Mouse (Mus musculus) Patski (cell line): Measurements from ENCODE around the gene Il6ra. TPM values are rescaled to one million over a fixed set of nuclear protein-coding genes. Genes with fewer than 3 reads are reported as not detected.
"Not testable (repeated sequence)": the region's sequence is repeated elsewhere in the genome, so short reads cannot be mapped to it uniquely, and the experiment has no call there.

ENCODE experiments used
- ATAC-seq: fragments of 100-300 bp; one replicate; pipeline ENCODE4 v1.8.0; 2021
- CTCF ChIA-PET: fragments of 350-600 bp; sonication (Branson Sonifier 250); formaldehyde crosslinking; loops from one replicate; lab custom pipeline; 2022; ENCODE audit warnings: inconsistent platforms; lab: Charles Lee
- POLR2A ChIA-PET: fragments of 350-600 bp; sonication (Branson Sonifier 250); formaldehyde crosslinking; loops from one replicate; lab custom pipeline; 2022; ENCODE audit warnings: antibody characterized with exemption, inconsistent platforms; lab: Charles Lee
- DNase-seq: peaks from one replicate; pipeline ENCODE4 v3.0.0-alpha.2; 2011; ENCODE audit warnings: low read depth, low spot score
- H3K27me3 ChIP-seq: fragments of 371-371 bp; one replicate; pipeline ENCODE4 v1.5.1; 2021
- CTCF ChIP-seq: fragments of 100-300 bp; IDR thresholded peaks from one replicate; pipeline ENCODE4 v1.5.1; 2021
- in situ Hi-C: fragments of 300-500 bp; cut with MboI; formaldehyde crosslinking; loops from 3 replicates; pipeline ENCODE4 v1.11.1; 2018; ENCODE audit warnings: low pct_unique_long_range_greater_than_20kb, mixed read lengths
- polyA plus RNA-seq: library from polyadenylated mRNA; unstranded; gene quantifications from one replicate; pipeline ENCODE4 v1.2.3, GENCODE M21; 2021

The Il6ra gene
- polyA plus RNA-seq, 1 experiment from 2014 or later = 2.6 TPM

GRCm38 (mm10) chr3:89869556-89869955 is 43.4 kb downstream of the Il6ra start:
- no peak for ATAC-seq
- CTCF ChIA-PET = interaction anchor here (0.7 to 2.1 kb wide), 2 partner anchors 10 to 84 kb away, joined by 4 to 8 read pairs; no protein-coding TSS in a partner anchor
- DNase-seq = no peak
- in situ Hi-C loops = no loop called here
- POLR2A ChIA-PET = interaction anchor here (1.2 kb wide), 1 partner anchor 93 kb away, joined by 3 read pairs; no protein-coding TSS in a partner anchor
- no peaks in the 10 kb centered on the region for H3K27me3 ChIP-seq
- no peak for TF ChIP-seq CTCF

- no peak for DNase-seq
- POLR2A ChIA-PET = interaction anchor here (0.7 to 1.2 kb wide), 2 partner anchors 93 to 299 kb away, joined by 3 to 5 read pairs; no protein-coding TSS in a partner anchor
- ATAC-seq = no peak
- no peaks in the 10 kb centered on the region for H3K27me3 ChIP-seq
- no peak for TF ChIP-seq CTCF
- CTCF ChIA-PET = interaction anchor here (0.7 to 2.1 kb wide), 6 partner anchors 10 to 92 kb away, joined by 3 to 8 read pairs (median 4); no protein-coding TSS in a partner anchor
- in situ Hi-C loops = no loop called here
These were observed 44.0 kb downstream of the Il6ra start for GRCm38 (mm10) chr3:89868956-89869355.

GRCm38 (mm10) chr3:89868357-89868756 is 44.6 kb downstream of the Il6ra start:
- in situ Hi-C loops = no loop called here
- H3K27me3 ChIP-seq = no peaks in the 10 kb centered on the region
- POLR2A ChIA-PET = interaction anchor here (0.7 to 1.2 kb wide), 2 partner anchors 92 to 300 kb away, joined by 3 to 5 read pairs; no protein-coding TSS in a partner anchor
- ATAC-seq (peak; percentile 34), DNase-seq (no peak)
- CTCF ChIA-PET = interaction anchor here (0.7 to 2.1 kb wide), 5 partner anchors 10 to 91 kb away, joined by 3 to 8 read pairs (median 4); no protein-coding TSS in a partner anchor
- TF ChIP-seq CTCF = no peak

GRCm38 (mm10) chr3:89867651-89868050 is 45.3 kb downstream of the Il6ra start:
- TF ChIP-seq CTCF = no peak
- ChIA-PET CTCF (interaction anchor here (1.1 to 2.1 kb wide), 3 partner anchors 15 to 90 kb away, joined by 4 to 8 read pairs (median 6); no protein-coding TSS in a partner anchor), POLR2A (no interaction called here)
- in situ Hi-C loops = no loop called here
- DNase-seq (no peak), ATAC-seq (no peak)
- no peaks in the 10 kb centered on the region for H3K27me3 ChIP-seq

- DNase-seq (no peak), ATAC-seq (no peak)
- TF ChIP-seq CTCF = no peak
- ChIA-PET CTCF (interaction anchor here (0.9 to 1.9 kb wide), 8 partner anchors 10 to 200 kb away, joined by 3 to 6 read pairs (median 4); partner anchors contain the start of gene Atp8b2), POLR2A (no interaction called here)
- in situ Hi-C loops = no loop called here
- no peaks in the 10 kb centered on the region for H3K27me3 ChIP-seq
These were observed 47.2 kb downstream of the Il6ra start for GRCm38 (mm10) chr3:89865764-89866163.

GRCm38 (mm10) chr3:89865020-89865419 is 48.0 kb downstream of the Il6ra start:
- in situ Hi-C loops = no loop called here
- DNase-seq (no peak), ATAC-seq (no peak)
- ChIA-PET CTCF (interaction anchor here (1.3 to 1.9 kb wide), 5 partner anchors 9 to 200 kb away, joined by 3 to 6 read pairs (median 5); partner anchors contain the start of gene Atp8b2), POLR2A (no interaction called here)
- TF ChIP-seq CTCF = no peak
- H3K27me3 ChIP-seq = no peaks in the 10 kb centered on the region

GRCm38 (mm10) chr3:89863716-89864509 is 49.1 kb downstream of the Il6ra start:
- ATAC-seq (no peak), DNase-seq (no peak)
- ChIA-PET CTCF (no interaction called here), POLR2A (interaction anchor here (0.5 kb wide), 1 partner anchor 49 kb away, joined by 3 read pairs; the partner anchor contains the start of gene Il6ra)
- in situ Hi-C loops = loop anchor here (5.0 kb wide), 1 partner anchor 48 kb away; the partner anchor contains the start of gene Il6ra
- TF ChIP-seq CTCF = no peak
- no peaks in the 10 kb centered on the region for H3K27me3 ChIP-seq

- POLR2A ChIA-PET, DNase-seq, ATAC-seq, CTCF ChIA-PET, H3K27me3 ChIP-seq: not testable (repeated sequence)
- in situ Hi-C loops = loop anchor here (5.0 kb wide), 1 partner anchor 49 kb away; the partner anchor contains the start of gene Il6ra
These were observed 49.7 kb downstream of the Il6ra start for GRCm38 (mm10) chr3:89863276-89863675.

GRCm38 (mm10) chr3:89862182-89862761 is 50.7 kb downstream of the Il6ra start:
- TF ChIP-seq CTCF = no peak

GRCm38 (mm10) chr3:89861070-89861469 is 51.9 kb downstream of the Il6ra start:
- in situ Hi-C loops = loop anchor here (5.0 kb wide), 1 partner anchor 51 kb away; the partner anchor contains the start of gene Il6ra
- H3K27me3 ChIP-seq = no peaks in the 10 kb centered on the region
- peak; percentile 96 for ATAC-seq
- ChIA-PET POLR2A (interaction anchor here (1.2 to 1.4 kb wide), 3 partner anchors 21 to 103 kb away, joined by 3 read pairs; no protein-coding TSS in a partner anchor), CTCF (interaction anchor here (0.6 to 2.1 kb wide), 16 partner anchors 10 to 148 kb away, joined by 3 to 8 read pairs (median 3); partner anchors contain the start of gene Il6ra)
- DNase-seq = peak; percentile 99
- no peak for TF ChIP-seq CTCF

More at GRCm38 (mm10) chr3:89862182-89862761, 50.7 kb downstream of the Il6ra start:
- in situ Hi-C loops = loop anchor here (5.0 kb wide), 1 partner anchor 50 kb away; the partner anchor contains the start of gene Il6ra
- ChIA-PET POLR2A (interaction anchor here (0.7 to 1.4 kb wide), 3 partner anchors 12 to 102 kb away, joined by 3 to 4 read pairs (median 3); no protein-coding TSS in a partner anchor), CTCF (interaction anchor here (1.0 to 2.1 kb wide), 9 partner anchors 9 to 145 kb away, joined by 3 to 8 read pairs (median 3); no protein-coding TSS in a partner anchor)
- DNase-seq (no peak), ATAC-seq (no peak)
- H3K27me3 ChIP-seq = no peaks in the 10 kb centered on the region
